Mouse (Mus musculus): ENCODE data around the gene Lfng.

Lfng gene

DNA sequence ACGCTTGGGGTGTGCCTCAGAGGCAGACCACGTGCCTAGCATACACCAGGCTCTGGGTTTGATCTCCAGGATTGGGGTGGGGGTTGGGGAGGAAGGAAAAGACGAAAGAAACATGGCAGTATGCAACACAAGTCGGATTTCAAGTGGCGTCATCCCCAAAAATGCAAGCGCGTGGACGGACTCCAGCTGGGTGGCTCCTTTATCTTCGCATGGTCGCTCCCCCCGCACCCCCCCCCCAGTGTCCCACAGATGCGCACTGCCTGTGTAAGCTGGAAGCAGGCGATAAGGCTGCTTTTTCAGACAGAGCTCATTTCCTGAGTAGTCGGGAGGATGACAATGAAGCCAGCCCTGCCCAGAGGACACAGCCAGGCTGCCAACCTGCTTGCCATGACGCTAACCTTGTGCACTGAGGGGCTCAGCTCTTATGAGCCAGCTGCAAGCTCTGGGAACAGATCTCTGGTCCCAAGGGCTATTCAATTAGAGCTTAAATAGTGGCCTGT lies 37.6 kb downstream of the Lfng start:
- DNase-seq = no peak

DNA sequence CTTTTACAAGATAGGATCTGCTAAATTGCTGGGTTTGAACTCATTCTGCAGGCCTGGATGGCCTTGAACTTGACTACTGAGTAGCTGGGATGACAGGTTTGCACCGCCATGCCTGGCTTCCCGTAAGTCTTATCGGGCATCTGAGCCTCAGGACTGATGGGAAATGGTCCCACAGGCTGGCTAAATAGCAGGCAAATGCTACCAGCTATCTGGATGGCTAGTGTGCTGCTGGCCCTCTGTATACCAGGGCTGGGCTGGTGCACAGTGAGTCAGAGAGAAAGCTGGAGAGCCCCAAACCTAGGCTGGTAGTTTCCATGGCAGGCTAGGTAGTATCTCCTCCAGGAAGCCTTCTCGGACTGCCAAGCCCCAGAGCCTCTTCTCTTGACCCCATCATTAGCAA lies 38.3 kb downstream of the Lfng start:
- DNase-seq = no peak

DNA sequence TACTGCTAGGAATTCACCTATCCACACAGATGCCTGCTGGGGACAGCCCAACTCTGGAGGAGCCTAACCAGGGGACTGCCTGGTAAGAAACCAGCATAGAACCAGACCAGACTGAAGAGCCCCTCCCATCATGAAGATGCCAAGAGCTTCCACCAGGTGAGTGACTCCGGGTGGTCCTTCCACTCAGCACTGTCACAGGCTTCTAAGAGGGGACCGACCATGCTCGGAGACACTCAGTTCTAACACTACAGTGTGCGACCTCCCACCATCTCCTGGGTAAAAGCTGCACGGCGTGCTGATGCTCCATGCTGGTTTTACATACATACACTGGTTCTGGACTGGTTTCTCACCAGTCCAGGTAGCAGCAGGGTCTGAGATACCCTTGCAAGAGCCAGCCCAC lies 39.1 kb downstream of the Lfng start:
- DNase-seq = no peak

DNA sequence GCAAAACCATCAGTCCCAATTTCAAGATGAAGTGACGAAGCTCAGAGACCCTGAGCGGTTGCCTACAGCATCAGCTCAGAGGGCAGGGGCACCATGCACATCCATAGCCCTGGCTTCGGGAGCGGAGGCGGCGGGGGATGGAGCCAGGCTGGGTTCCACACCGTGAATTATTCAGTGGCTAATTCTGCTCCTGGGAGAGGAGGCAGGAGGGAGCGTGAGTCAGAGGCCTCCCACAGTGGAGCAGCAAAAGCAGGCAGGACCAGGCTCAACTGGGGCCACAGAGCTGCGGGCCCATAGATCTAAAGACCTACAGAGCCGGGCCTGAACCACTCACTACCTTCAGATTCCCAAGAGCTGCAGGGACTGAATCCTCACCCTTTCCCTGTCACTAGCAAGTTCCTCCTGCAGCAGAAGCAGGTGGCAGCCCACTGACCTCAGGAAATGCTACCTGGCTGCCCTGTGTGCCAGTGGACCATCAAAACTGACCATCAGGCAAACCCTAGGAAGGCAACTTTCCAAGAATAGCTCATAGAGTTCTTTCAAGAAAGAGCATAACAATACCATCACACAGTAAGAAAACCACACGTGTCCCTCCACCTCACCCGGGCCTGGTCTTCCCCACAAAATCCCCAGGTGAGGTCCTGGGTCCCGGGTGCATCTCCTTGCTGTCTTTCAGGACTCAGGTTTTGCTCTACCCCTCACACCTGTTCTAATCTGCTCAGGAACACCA lies 40.1 kb downstream of the Lfng start:
- DNase-seq = no peak

DNA sequence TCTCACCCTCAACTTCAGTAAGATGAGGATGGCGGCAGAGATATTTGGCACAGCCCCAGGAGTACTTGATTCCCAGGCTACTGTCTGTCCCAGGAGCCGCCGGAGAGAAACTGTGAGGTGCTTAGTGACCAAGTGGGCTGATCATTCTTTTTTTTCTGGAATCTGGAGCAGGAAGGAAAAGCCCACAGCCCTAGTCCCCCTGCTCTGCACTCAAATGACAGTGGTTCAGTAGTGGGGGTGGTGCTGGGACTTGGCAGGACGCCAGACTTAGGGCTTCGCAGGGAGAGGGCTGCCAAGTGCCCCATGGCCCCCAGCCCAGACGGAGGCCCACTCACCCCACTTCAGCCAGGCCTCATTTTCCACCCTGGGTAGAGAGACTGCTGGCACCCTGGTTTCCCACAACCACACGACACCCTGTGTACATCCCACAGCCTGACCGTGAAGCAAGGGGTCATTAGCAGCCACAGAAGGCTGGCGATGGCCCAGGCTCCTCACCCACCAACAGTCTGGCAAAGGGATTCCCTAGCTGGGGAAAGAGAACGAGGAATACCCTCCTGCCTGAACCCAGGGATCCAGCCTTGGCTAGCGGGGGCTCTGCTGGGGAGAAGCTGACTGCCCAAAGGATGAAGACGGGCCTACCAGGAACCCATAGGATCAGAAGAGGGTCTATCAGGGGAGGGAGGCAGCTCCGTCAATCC lies 40.9 kb downstream of the Lfng start:
- DNase-seq = peak; percentile 59

DNA sequence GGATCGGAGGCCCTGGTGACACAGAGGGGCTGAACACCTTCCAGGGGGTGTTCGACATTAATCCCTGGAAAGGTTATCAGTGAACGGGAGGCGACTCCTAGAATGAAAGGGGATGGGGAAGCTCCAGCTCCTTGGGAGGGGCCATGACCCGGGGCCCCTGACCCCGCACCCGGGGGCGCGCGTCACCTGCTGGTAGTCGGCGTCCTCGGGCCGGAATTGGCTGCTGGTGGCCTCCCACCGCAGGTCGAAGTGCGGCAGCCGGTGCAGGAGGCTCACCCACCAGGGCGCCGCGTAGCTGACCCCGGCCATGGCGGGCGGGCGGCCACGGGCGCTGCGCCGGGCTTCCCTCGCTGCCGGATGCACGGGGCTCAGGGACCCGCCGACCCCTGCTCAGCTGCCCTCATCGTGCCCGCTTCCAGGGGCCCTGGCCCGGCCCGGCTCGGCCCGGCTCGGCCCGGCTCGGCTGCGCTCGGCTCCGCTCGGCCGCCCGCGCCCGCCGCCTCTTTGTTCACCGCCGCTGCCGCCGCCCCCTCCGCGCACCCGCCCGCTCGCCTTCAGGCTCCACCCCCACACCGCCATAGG lies 41.5 kb downstream of the Lfng start, which contains the start of gene Ttyh3:
Gene Ttyh3, minus strand, starts transcription at position 513 of the 582 bp plus-strand sequence.
- DNase-seq = no peak

DNA sequence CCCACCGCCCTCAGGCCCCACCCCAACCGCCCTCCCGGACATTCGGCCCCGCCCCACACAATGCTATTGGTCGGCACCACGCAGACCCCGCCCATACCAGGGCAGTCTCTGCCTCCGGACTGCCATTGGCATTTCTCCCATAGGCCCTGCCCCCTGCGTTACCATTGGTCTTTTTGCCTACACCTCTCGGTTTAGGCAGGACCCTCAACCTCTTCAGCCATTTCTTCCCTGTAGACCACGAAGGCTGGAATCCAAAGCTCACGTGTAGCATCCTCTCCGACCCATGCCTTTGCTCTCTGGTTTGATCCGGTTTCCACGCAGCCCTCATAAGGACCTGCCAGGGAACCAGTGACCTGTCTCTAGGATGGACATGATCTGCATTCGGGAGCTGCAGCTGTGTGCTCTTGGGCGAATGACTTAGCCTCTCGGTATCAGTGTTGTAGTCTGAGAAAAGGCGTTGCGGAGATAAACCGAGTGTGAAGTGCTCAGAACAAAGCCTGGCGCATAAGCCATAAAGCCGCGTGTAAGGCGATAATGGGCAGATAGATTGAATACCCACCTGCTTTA lies 42.1 kb downstream of the Lfng start:
- peak; percentile 99 for DNase-seq

DNA sequence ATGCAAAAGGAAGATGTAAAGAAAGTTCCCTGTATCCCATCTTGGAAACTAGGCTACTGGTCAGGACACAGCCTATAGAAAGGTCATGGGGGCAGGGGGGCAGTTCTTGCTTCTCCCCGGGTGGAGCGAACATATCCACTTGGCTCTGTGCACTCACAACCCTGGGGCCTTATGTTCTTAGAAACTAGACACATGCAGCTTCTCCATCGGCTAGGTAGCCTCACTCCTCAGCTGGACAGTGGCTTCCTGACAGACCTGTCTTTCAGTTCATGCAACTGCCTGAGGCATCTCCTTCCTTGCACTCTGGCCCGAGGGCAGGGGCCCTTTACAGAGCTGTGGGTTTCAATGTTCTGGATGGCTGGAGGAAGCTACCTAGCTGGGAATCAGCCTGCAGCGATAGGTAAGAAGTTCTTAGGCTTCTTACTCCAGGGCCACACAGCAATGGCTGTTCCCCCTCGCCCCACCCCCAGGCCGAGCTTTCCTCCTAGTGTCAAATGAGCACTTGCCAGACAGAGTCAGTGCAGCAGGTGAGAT lies 42.8 kb downstream of the Lfng start:
- DNase-seq = no peak

DNA sequence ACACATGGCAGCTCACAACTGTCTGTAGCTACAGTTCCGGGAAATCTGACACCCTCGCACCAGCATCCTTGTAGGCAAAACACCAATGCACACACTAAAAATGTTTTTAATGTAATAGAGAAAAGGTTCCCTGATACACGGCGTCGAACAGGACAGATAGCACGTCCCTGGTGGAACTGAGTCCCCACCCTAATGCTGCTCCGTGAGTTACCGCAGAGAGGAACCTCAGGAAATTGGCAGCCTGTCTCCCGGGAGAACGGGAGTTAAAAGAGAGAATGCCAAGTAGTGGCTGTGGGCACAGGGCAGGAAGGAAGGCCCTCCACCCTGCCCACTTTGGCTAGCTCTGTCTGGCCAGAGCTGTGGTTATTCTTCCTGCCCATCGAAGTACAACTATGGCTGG lies 44.1 kb downstream of the Lfng start:
- DNase-seq = no peak

DNA sequence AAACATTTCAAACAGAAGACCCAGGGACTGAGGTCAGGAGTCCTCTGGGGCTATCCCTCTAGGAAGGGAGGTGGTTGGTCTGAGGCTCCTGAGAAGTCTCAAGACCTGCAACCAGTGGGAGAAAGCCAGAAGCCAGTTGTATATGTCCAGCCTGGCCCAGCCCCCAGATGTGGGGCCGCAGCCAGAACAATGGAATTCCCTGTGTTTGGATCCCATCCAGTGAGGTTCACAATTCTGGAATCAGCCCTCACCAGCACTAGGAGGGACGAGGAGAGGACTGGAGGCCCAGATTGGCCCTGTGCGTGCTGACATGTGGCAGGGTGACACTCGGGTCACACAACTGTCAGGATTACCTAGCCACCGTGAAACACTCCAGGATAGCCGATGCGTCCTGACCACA lies 45.5 kb downstream of the Lfng start:
- DNase-seq = no peak

DNA sequence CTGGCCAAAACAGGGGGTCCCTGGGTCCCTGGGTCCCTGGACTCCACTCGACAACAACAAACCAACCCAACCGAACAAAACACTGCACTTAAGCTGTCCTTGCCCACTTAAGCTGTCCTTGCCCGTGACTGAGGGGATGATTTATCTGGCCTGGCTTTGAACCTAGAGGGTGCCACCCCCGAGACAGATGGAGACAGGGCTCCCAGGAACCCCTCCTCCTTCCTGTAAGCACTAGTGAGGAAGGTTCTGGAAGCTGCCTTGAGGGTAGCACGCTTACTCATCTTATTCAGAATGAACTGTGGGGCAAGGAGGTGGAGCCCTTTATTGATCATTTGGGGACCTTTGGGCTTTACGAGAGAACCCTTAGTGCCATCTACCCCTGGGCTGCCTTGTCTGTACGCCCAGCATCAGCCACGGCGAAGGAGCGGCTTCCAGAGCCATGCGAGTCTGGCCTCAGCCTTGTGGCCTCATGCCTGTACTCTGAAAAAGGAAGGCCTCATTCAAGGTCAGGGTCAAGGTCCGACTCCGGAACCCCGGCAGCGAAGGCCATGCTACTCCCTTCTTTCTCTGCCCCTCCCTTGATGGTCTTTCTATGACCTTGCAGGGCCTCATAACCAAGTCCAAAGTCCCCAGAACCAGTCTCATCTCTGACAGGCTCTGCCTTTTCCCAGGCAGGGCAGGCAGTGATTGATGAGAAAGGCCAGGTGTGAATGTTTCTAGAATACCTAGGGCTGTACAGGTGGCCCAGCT lies 47.2 kb downstream of the Lfng start:
- no peak for DNase-seq

DNA sequence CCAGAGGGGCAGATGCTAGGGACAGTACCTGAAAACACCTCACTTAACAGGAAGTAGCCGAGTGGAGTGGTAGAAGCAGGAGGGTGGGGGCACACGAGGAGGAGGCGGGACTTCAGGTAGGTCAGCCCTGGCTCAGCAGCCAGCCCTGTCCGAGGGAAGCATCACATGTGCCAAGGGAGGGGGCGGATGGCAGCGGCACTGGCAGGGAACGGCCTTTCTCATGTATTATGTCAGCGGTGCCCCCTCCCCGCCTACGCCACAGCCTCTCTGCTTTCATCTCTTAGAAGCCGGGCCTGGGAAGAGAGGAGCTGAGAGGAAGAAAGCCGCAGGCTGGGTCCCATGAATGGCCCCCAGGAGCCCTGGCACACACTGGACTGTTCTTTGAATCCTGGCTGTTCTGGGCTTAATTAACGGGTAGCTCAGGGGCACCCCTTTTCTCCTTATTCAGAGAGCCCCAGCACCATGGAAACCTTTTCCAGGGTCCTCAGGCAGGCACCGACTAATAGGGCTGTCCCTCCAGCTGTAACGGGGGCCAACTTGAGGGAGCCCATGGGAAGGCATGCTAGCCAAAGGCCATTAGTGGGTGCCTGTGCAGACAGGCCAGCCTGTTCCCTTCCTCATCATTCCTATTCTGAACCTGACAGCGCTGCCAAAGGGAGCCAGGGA lies 52.6 kb downstream of the Lfng start:
- peak; percentile 29 for DNase-seq

DNA sequence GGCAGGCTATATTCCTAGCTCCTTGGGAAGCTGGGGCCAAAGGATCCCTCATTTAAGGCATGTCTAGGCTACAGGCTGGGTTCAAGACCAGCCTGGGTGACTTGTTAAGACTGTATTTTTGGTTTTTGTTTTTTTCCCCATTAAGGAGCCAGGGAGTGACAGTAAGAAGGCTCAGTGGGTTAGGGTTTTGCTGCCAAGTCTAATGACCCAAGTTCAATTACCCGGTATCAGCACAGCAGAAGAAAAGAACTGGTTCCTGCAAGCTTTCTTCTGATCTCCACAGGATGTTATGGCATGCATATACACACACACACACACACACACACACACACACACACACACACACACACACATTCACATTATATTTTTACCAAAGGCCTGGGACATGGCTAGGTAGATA lies 53.3 kb downstream of the Lfng start:
- no peak for DNase-seq

DNA sequence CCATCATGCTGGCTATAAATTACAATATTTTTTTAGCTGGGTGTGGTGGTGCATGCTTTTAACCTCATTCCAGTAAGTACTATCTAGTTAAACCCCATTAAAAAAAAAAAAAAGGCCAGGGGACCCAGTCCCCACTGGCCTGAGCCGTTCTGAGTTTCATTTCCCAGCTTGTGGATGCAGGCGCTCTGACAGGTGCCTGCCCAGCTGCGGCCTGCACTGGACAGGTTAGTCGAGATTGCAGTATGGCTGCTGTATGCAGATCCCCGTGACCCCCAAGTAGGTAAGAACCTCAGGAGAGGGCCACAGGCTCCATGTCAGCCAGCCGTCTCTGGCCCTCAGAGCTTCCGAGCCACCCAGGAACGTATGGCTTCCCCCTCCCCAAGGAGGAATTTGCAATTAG lies 54.3 kb downstream of the Lfng start:
- no peak for DNase-seq

DNA sequence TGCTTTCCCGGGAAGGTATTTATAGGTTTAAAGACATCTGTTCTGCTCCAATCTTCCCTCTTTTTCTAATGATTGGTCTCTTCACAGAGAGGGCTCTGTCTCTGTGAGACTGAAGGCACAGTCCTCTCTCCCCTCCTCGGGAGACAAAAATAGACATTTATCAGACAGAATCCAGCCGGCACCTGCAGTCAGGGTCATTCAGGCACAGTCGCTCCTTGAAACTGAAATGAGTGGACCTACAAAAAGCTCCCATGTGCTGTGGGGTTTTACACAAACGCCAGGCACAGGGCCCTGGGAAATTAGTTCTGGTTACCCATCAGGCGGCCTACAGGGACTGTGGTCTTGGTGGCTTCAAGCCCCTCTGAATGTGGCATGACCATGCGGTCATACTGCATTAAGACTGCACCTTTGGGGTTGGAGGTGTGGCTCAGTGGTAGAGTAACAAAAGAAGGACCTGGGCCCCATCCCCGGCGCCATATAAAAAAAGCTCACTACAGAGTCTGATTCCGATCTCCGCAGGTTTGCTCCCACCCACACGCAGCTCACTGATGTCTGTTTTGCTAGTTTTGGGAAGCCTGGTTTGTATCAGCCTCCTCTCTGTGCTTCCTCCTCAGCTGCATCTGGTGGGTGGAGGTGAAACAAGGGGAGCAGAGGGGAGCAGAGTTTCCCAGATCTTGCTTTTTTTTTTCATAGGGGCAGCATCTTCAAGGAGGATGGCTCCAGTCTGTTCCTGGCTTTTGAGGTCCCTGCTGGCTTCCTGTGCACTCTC lies 54.9 kb downstream of the Lfng start:
- no peak for DNase-seq

DNA sequence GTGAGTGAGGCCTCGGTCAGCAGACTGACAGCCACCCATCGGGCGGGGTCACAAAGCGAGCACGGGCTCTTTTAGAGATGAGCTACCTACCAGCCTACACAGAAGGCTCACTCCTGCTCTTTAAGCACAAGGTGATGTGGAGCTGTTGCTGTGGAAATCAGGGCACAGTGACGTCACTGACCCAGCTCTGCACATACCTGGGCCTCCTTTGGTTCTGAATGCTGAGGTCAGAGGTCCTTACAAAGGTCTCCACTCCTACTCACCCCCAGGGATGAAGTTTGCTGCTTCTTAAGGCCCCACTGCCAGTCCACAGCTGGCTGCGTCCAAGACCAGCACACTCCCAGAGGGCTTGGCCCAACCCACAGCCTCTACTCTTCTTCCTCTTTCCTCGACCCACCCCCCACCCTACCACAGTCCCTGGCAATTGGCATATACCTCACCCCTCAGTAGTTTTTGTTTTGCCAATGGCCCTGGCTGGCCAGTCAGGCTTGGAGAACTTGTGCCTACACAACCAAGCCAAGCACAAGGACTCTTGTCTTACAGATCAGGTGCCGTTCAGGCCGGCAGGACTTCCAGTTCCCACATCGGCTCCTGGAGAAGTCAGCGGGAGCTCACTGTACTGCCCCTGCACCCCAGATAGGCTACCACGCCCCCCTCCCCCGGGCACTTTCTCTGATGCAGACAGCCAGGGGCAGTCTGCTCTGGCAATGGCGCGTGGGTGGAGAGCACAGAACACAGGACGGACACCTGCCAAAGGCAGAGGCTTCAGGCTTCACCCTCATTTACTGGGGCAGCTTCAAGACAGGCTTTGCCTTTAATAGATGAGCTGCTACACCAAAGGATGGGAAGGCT lies 55.8 kb downstream of the Lfng start:
- no peak for DNase-seq

DNA sequence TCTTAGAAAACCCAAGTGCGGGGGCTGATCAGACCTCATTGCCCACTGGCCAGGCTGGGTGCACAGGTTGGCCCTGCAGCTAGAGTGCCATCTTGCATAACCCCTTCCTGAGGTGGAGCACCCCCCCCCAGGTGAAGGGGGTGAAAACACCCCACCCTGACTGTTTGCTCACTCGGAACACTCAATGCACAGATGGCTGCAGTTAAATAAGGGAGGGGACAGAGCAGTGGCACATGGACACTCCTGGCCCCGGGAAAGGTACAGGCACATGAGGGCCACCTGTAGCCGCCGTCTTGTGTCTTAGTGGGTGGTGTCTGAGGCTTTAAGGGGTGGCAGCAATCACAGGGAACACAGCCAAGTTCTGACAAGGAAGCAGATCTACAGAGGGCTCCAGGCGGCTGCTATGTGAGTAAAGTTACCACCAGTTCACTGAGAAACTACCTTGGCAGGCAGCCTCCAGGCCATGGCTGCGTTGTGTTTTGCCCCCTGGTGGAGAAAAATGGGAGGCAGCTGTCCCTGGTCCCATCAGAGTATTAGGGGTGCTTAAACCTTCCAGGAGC lies 56.6 kb downstream of the Lfng start:
- DNase-seq = peak; percentile 69
